Mouse (Mus musculus): ENCODE results near the gene Gm10972. TPM values are rescaled to one million over a fixed set of nuclear protein-coding genes. Genes with fewer than 3 reads are reported as not detected.

Gene Gm10972
- not detected for polyA plus RNA-seq (2017; shearing (Covaris generic))

DNA sequence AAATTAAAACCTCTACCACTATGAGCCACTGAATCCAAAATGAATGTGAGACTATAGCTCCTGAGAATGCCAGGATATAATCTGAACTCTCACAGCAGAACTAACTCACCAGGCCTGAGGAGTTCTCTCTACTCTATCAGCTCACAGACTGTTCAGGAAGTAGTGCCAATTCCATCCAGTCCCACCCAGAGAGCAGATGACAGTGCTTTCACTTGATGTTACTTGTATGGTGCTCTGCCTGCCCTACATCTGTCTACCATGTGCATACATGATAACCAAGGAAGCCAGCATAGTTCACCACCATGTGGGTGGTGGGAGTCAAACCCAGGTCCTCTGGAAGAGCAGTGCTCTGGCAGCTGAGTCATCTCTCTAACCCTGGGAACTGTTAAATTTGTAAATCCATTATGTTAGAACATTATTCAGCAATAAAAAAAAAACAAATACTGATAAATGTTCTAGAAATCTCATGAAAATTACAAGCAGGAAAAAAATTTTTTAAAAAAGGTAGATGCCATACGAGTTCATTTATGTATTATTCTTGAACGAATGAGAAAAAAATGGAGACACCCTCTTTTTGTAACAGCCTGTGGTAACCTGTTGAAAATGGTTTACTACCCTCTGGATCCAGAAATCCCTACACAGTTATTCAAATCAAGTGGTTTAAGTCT lies at the start of gene Gm10972:
Gm10972 (plus strand) TSS at position 618 of the 668 bp plus-strand sequence.

DNA sequence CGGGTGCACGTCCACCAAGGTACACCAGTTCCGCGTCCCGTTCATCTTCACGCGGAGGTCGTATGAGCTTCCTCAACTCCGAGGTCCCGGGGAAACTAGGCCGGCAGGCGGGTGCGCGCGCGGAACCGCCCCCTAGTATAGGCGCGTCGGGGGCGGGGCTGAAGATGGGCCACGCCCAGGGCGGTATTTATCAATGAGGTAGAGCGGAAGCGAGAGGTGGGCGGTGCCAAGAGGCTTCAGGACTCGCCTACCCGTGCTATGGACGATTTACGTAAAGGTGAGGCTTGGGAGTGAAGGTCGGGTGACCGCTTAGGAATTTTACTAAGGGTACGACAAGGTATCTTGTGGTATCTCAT lies 15.8 kb downstream of the Gm10972 start, which contains the start of gene Tuft1:
Tuft1 (minus strand) TSS at position 133 of the 356 bp plus-strand sequence.

Other genes starting within 250 kb of the Gm10972 start
- under 1 TPM in 1 of 2 experiments, not detected in 1; 0.12 TPM for gene Lingo4, start 244.6 kb upstream of the Gm10972 start, polyA plus RNA-seq (2017; shearing (Covaris generic))
- 1 to 10 TPM; 3.8 to 4.7 TPM for gene Tdrkh, start 229.8 kb upstream of the Gm10972 start, polyA plus RNA-seq (2017; shearing (Covaris generic))
- 10 to 100 TPM; 39.5 to 72.8 TPM for gene Mrpl9, start 199.8 kb upstream of the Gm10972 start, polyA plus RNA-seq (2017; shearing (Covaris generic))
- 1 to 10 TPM in 1 of 2 experiments, under 1 TPM in 1; 0.64 to 2.0 TPM for gene Oaz3, start 199.2 kb upstream of the Gm10972 start, polyA plus RNA-seq (2017; shearing (Covaris generic))
- 1 to 10 TPM; 1.0 to 2.2 TPM for gene Celf3, start 164.8 kb upstream of the Gm10972 start, polyA plus RNA-seq (2017; shearing (Covaris generic))
- under 1 TPM in 1 of 2 experiments, not detected in 1; 0.69 TPM for gene Riiad1, start 162.8 kb upstream of the Gm10972 start, polyA plus RNA-seq (2017; shearing (Covaris generic))
- 10 to 100 TPM; 18.4 to 24.6 TPM for gene Snx27, start 60.4 kb upstream of the Gm10972 start, polyA plus RNA-seq (2017; shearing (Covaris generic))
- gene Tuft1, start 15.8 kb downstream of the Gm10972 start, polyA plus RNA-seq (2017; shearing (Covaris generic)), result 1 to 10 TPM; 3.0 to 3.3 TPM
- under 1 TPM in 1 of 2 experiments, not detected in 1; 0.41 TPM for gene Selenbp2, start 50.4 kb downstream of the Gm10972 start, polyA plus RNA-seq (2017; shearing (Covaris generic))
- gene Cgn, start 143.4 kb downstream of the Gm10972 start, polyA plus RNA-seq (2017; shearing (Covaris generic)), result under 1 TPM; 0.04 to 0.10 TPM
- gene Pogz, start 194.5 kb downstream of the Gm10972 start, polyA plus RNA-seq (2017; shearing (Covaris generic)), result 10 to 100 TPM; 11.9 to 12.7 TPM
- 100 to 1,000 TPM; 395 to 422 TPM for gene Psmb4, start 243.8 kb downstream of the Gm10972 start, polyA plus RNA-seq (2017; shearing (Covaris generic))